Mouse (Mus musculus) cerebellum, adult 11-12 months (tissue): ENCODE results near the gene Zfp266.
A peak's percentile ranks its signal among the peaks of the same experiment; 100 is the strongest.

Experiments used
- DNase-seq: peaks from one replicate; pipeline ENCODE4 v3.0.0; 2022

The Zfp266 gene

DNA sequence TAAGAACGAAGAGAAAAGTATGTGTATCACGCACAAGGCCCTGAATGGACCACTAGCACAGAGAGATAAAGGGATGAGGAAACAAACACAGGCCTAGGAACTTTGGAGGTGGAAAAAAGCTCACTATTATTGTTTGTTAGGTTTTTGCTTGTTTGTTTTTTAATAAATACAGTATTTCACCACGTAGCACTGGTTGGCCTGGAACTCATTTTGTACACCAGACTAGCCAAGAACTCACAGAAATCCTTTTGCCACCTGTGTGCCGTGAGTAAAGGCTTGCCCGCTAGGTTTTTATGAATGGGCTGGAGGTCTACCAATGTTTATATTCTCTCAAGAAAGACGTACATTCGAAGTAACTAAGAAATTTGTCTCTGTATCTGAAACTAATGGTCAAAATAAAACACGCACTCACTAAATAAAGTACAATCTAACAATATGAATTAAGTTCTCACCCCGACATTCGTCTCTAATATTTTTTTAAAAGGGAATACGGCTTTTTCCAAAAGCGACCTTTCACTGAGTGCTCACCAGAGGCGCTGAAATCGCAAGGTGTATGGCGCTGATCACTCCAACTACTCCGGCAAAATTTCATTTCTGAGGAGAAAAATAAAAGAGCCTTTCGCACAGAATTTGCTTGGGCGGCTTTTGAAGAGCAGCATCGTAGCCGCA, 29.2 kb downstream of the Zfp266 start:
- no peak for DNase-seq

DNA sequence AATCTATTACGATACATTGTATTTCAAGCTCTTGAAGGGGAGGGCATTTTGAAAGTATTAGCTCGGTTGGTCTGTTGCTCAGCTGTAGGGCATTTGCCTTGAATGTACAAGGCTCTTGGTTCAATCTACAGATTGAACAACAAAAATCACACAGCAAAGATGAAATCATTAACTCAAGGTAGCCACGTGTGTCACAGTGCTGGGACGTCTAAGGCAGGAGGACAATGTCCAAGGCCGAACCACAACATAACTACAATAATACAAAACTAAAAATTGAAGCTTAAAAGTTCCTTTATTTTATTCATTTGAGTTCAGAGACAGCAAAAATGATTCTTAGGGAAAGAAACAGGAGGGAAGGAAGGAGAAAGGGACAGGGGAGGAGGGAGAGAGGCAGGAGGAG, 31.7 kb downstream of the Zfp266 start:
- DNase-seq = no peak

DNA sequence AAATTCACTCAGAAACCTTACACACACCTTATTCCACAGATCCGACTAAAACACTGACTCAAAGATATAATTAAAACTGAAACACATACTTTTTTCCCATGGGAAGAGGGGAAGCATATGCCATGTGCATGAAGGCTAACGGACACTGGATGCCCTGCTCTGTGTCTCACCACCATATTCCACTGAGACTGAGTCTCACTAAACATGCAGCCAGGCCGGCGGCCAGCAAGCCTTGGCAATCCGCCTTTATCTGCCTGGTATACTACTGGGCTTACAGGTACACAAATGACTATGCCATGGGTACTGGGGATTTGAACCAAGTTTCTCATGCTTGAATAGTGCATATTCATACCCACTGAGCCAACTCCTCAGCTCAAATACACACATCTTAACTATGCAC, 41.8 kb downstream of the Zfp266 start:
- DNase-seq = no peak

DNA sequence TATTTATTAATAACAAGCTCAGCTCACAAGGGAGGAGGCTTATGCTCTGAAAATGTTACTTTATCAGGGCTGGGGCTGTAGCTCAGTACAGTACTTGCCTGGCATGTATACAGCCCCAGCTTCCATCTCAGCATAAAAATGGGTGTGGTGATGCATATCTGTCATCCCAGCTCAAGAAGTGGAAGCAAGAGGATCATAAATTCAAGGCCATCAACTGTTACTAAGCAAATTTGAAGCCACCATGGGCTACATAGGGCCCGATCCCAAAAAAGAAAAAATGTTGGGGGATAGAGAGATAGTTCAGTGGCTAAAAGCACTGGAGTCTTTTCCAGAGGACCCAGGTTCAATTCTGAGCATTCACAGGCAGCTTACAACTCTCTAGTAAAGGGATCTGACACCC, 44.6 kb downstream of the Zfp266 start:
- DNase-seq = no peak

DNA sequence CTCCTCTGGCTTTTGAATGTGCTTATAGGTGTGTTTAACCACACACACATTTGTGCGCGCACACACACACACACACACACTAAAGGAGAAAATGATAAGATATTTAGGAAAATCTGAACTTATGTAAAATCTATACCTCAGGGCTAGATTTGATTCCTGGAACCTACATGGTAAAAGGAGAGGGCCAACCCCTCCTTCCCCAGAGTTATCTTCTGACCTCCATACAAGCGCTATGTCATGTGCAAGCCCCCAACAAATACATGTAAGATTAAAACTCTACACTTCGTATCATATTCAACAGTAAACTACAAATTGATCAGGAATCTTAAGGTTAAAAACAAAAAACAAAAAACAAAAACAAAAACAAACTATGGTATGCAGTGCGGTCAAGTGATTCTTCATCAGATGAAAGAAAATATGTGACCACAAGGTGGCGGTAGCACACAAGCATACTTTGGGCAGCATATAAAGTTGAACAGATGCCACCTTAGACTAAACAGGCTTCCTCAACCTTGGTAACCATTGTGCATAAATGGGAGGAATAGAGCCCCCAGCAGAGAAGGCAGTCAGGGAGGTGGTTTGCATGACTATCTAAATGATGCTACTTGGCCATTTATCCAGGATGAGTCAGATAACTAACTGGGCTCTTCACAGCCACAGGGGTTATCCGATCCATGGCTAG, 54.3 kb downstream of the Zfp266 start:
- DNase-seq = peak; percentile 26

DNA sequence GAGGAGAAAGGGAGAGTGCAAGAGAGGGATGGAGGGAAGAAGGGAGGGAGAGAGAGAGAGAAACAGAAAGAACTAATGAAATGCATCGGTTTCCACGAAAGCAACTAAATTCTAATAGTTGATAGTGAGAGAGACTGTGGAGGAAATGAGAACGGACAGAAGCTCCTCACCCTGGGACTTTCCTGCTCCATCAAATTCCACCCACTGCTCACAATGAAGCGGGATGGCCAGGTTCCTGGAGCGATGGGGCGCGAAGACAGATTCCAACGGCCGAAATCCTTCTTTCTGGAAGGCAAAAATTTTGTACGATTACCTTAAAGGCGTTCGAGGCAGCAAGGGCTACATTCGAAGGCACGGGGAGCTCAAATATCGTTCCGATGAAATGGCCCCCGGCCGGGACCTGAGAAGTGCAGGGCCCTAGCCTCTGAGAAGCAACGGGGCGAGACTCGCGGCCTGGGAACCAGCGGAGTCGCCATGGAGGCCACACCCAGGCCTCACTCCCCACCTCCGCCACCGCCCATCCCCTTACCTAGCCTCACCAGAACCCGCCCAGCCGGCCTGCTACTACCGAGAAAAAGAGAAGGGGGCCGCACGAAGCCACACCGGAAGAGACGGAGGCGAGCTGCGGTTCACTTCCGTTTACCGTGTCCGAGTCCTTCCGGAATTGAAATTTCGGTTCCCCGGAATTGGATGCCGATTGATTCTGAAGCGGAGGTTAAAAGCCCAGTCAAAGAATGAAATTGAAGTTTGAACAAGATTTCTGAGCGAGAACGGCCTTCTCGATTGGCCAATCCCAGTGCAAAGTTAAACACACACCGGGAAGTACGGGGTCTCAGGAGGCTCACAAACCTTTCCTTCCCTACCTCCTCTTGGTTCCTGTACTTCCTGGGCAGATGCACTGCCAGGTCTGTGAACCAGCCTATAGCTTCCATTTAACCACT, 61.6 kb downstream of the Zfp266 start, which contains the start of gene Zfp26:
Zfp26 (minus strand) TSS at position 786 of the 941 bp plus-strand sequence.
- peak; percentile 70 for DNase-seq

DNA sequence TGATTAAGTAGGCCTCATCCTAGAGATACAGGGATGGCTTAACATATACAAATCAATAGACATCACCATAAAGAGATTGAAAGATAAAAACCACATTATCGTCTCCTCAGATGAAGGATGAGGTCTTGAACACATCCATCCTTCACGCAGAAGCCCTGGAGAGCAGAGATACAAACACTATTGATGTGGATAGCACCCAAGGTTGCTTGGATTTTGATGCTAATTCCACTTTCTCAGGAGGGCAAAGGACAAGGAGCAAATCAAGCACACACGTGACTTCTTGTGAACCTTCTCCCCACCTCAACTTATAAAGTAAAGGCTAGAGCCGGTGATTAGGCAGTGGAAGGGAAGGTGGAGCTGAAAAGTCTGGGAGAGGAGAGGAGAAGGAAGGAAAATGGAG, 67.6 kb downstream of the Zfp266 start:
- DNase-seq = no peak

DNA sequence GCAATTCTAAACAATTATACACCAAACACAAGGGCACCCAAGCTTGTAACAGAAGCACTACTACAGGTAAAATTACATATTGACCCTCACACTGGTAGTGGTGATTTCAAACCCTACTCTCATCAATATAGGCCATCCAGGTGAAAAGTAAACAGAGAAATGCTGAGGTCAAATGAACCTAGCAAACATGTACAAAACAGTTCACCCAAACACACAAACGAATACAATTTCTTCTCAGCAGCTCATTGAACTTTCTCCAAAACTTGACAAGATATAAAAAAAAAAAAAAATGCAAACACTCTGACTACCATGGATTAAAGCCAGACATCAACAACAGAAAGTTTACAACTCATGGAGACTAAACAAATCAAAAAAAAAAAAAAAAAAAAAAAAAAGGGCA, 69.7 kb downstream of the Zfp266 start:
- no peak for DNase-seq
